Mouse (Mus musculus): ENCODE data around the gene St6gal1. TPM values are rescaled to one million over a fixed set of nuclear protein-coding genes. Genes with fewer than 3 reads are reported as not detected.
"Not testable (repeated sequence)": the region's sequence is repeated elsewhere in the genome, so short reads cannot be mapped to it uniquely, and the experiment has no call there.

The St6gal1 gene
- 5.7 TPM for polyA plus RNA-seq (2012; fragmentation: generic; extraction: Trizol)

- TF ChIP-seq MYOG (IDR thresholded peaks at IDR 0.05; ENCODE audit: control insufficient read depth in 1 of 3, insufficient read depth in 1 of 3, insufficient read length in 2 of 3, low read depth in 2 of 3) (peak in 1 of 3 experiments; percentile 14), POLR2AphosphoS2 (IDR thresholded peaks at IDR 0.05; ENCODE audit: insufficient read length, low read depth) (no peak)
- Histone ChIP-seq H3K79me2 (ENCODE audit: control insufficient read depth, insufficient read depth) (peaks cover 7% of the 10 kb centered on the region), H3K4me3 (peak within 1 kb of the TSS; percentile 62), H3K27me3 (ENCODE audit: control insufficient read depth, insufficient read depth, insufficient read length) (no peaks in the 10 kb centered on the region), H3K36me3 (ENCODE audit: control insufficient read depth, insufficient read depth) (no peaks in the 10 kb centered on the region), H3K4me2 (ENCODE audit: low read depth) (peak within 1 kb of the TSS; percentile 90), H3ac (ENCODE audit: control insufficient read depth, insufficient read length) (peak within 1 kb of the TSS; percentile 24)
These were observed at the start of gene St6gal1 for GRCm38 (mm10) chr16:23224671-23225068. TSS of gene St6gal1 (plus strand) at chr16:23224740.

DNA sequence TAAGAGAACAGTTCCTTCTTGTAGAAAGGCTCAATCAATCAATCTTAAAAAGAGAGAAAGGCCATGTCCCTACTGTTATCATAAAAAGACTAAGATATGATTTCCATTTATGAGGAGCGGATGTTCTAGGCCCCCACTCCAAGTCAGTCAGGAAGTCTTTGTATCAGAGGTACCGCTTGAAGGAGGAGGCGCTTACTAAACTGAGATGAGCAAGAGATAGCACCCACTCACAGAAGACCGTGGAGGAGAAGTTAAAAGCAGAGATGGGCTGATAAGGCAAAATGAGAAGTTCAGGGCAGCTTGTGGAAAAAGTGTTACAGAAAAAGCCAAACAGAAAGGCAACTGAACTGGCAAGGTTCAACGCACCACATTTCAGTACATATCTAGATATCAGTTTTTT is 49.7 kb upstream of the St6gal1 start:
- no peak overlapping the region for H3K4me3 ChIP-seq
- H3K79me2 ChIP-seq (ENCODE audit: control insufficient read depth, insufficient read depth) = no peaks in the 10 kb centered on the region
- H3K4me2 ChIP-seq (ENCODE audit: low read depth) = no peak overlapping the region
- H3ac ChIP-seq (ENCODE audit: control insufficient read depth, insufficient read length) = no peak overlapping the region
- TF ChIP-seq USF1 (IDR thresholded peaks at IDR 0.05; ENCODE audit: low read depth) (no peak), SRF (IDR thresholded peaks at IDR 0.05; ENCODE audit: control insufficient read depth, insufficient read length, low read depth) (no peak), E2F4 (IDR thresholded peaks at IDR 0.05; ENCODE audit: insufficient read depth) (no peak), REST (IDR thresholded peaks at IDR 0.05; ENCODE audit: insufficient read depth, insufficient read length) (no peak), CEBPB (IDR thresholded peaks at IDR 0.05; ENCODE audit: insufficient read depth, poor library complexity, severe bottlenecking) (no peak), MYOG (IDR thresholded peaks at IDR 0.05; ENCODE audit: control insufficient read depth in 1 of 3, insufficient read depth in 1 of 3, insufficient read length in 2 of 3, low read depth in 2 of 3) (no peak), MAX (IDR thresholded peaks at IDR 0.05; ENCODE audit: low read depth) (no peak), POLR2AphosphoS2 (IDR thresholded peaks at IDR 0.05; ENCODE audit: insufficient read length, low read depth) (no peak), TCF12 (IDR thresholded peaks at IDR 0.05; ENCODE audit: insufficient read depth, poor library complexity, severe bottlenecking) (no peak), TCF3 (IDR thresholded peaks at IDR 0.05; ENCODE audit: insufficient read length, low read depth) (no peak), POLR2A (IDR thresholded peaks at IDR 0.05; ENCODE audit: insufficient read length, low read depth) (no peak), MYOD1 (IDR thresholded peaks at IDR 0.05; ENCODE audit: control insufficient read depth in 1 of 3, insufficient read length in 2 of 3, low read depth in 2 of 3) (no peak)
- no peaks in the 10 kb centered on the region for H3K36me3 ChIP-seq (ENCODE audit: control insufficient read depth, insufficient read depth)
- H3K27me3 ChIP-seq (ENCODE audit: control insufficient read depth, insufficient read depth, insufficient read length) = peaks cover 6% of the 10 kb centered on the region

- Histone ChIP-seq H3K4me2 (ENCODE audit: low read depth) (no peak overlapping the region), H3K36me3 (ENCODE audit: control insufficient read depth, insufficient read depth) (no peaks in the 10 kb centered on the region), H3K79me2 (ENCODE audit: control insufficient read depth, insufficient read depth) (no peaks in the 10 kb centered on the region), H3ac (ENCODE audit: control insufficient read depth, insufficient read length) (no peak overlapping the region), H3K27me3 (ENCODE audit: control insufficient read depth, insufficient read depth, insufficient read length) (peaks cover 6% of the 10 kb centered on the region), H3K4me3 (no peak overlapping the region)
- TF ChIP-seq POLR2A (IDR thresholded peaks at IDR 0.05; ENCODE audit: insufficient read length, low read depth) (no peak), REST (IDR thresholded peaks at IDR 0.05; ENCODE audit: insufficient read depth, insufficient read length) (no peak), SRF (IDR thresholded peaks at IDR 0.05; ENCODE audit: control insufficient read depth, insufficient read length, low read depth) (no peak), E2F4 (IDR thresholded peaks at IDR 0.05; ENCODE audit: insufficient read depth) (no peak), USF1 (IDR thresholded peaks at IDR 0.05; ENCODE audit: low read depth) (no peak), TCF3 (IDR thresholded peaks at IDR 0.05; ENCODE audit: insufficient read length, low read depth) (no peak)
These were observed 48.6 kb upstream of the St6gal1 start for GRCm38 (mm10) chr16:23175956-23176355.

GRCm38 (mm10) chr16:23177856-23178255 is 46.7 kb upstream of the St6gal1 start:
- H3ac ChIP-seq (ENCODE audit: control insufficient read depth, insufficient read length) = no peak overlapping the region

DNA sequence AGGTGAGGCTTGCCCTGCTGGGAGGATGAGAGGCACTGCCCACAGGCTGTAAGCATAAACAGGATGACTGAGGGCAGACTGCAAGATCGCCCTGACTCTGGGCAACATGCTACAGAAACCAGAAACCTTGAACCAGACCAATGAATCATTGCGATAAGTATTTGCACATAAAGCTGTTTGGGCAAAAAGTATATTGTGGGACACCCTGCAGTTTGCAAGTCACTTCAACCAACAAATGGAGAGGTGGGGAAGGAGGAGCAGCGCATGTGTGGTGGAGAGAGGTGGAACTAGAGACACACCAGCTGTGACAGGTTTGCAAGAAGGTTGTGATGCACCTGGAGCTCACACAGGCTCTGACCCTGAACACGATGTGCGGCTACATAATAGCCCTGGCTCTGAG is 45.7 kb upstream of the St6gal1 start:
- Histone ChIP-seq H3K79me2 (ENCODE audit: control insufficient read depth, insufficient read depth) (no peaks in the 10 kb centered on the region), H3K4me2 (ENCODE audit: low read depth) (no peak overlapping the region), H3K27me3 (ENCODE audit: control insufficient read depth, insufficient read depth, insufficient read length) (peaks cover 11% of the 10 kb centered on the region), H3ac (ENCODE audit: control insufficient read depth, insufficient read length) (no peak overlapping the region), H3K36me3 (ENCODE audit: control insufficient read depth, insufficient read depth) (no peaks in the 10 kb centered on the region), H3K4me3 (no peak overlapping the region)
- TF ChIP-seq POLR2A (IDR thresholded peaks at IDR 0.05; ENCODE audit: insufficient read length, low read depth) (no peak), MYOD1 (IDR thresholded peaks at IDR 0.05; ENCODE audit: control insufficient read depth in 1 of 3, insufficient read length in 2 of 3, low read depth in 2 of 3) (no peak), TCF3 (IDR thresholded peaks at IDR 0.05; ENCODE audit: insufficient read length, low read depth) (no peak), MYOG (IDR thresholded peaks at IDR 0.05; ENCODE audit: control insufficient read depth in 1 of 3, insufficient read depth in 1 of 3, insufficient read length in 2 of 3, low read depth in 2 of 3) (no peak), POLR2AphosphoS2 (IDR thresholded peaks at IDR 0.05; ENCODE audit: insufficient read length, low read depth) (no peak), SRF (IDR thresholded peaks at IDR 0.05; ENCODE audit: control insufficient read depth, insufficient read length, low read depth) (no peak), E2F4 (IDR thresholded peaks at IDR 0.05; ENCODE audit: insufficient read depth) (no peak), REST (IDR thresholded peaks at IDR 0.05; ENCODE audit: insufficient read depth, insufficient read length) (no peak), USF1 (IDR thresholded peaks at IDR 0.05; ENCODE audit: low read depth) (no peak), CEBPB (IDR thresholded peaks at IDR 0.05; ENCODE audit: insufficient read depth, poor library complexity, severe bottlenecking) (no peak), MAX (IDR thresholded peaks at IDR 0.05; ENCODE audit: low read depth) (no peak), TCF12 (IDR thresholded peaks at IDR 0.05; ENCODE audit: insufficient read depth, poor library complexity, severe bottlenecking) (no peak)

More at GRCm38 (mm10) chr16:23177856-23178255, 46.7 kb upstream of the St6gal1 start:
- no peak for TF ChIP-seq TCF12 (IDR thresholded peaks at IDR 0.05; ENCODE audit: insufficient read depth, poor library complexity, severe bottlenecking)
- TF ChIP-seq TCF3 (IDR thresholded peaks at IDR 0.05; ENCODE audit: insufficient read length, low read depth) = no peak
- no peak for TF ChIP-seq REST (IDR thresholded peaks at IDR 0.05; ENCODE audit: insufficient read depth, insufficient read length)
- TF ChIP-seq MYOD1 (IDR thresholded peaks at IDR 0.05; ENCODE audit: control insufficient read depth in 1 of 3, insufficient read length in 2 of 3, low read depth in 2 of 3) = no peak
- no peak for TF ChIP-seq CEBPB (IDR thresholded peaks at IDR 0.05; ENCODE audit: insufficient read depth, poor library complexity, severe bottlenecking)
- TF ChIP-seq E2F4 (IDR thresholded peaks at IDR 0.05; ENCODE audit: insufficient read depth) = no peak
- TF ChIP-seq USF1 (IDR thresholded peaks at IDR 0.05; ENCODE audit: low read depth) = no peak
- no peak for TF ChIP-seq MAX (IDR thresholded peaks at IDR 0.05; ENCODE audit: low read depth)
- TF ChIP-seq POLR2AphosphoS2 (IDR thresholded peaks at IDR 0.05; ENCODE audit: insufficient read length, low read depth) = no peak
- no peak for TF ChIP-seq MYOG (IDR thresholded peaks at IDR 0.05; ENCODE audit: control insufficient read depth in 1 of 3, insufficient read depth in 1 of 3, insufficient read length in 2 of 3, low read depth in 2 of 3)
- TF ChIP-seq SRF (IDR thresholded peaks at IDR 0.05; ENCODE audit: control insufficient read depth, insufficient read length, low read depth) = no peak
- TF ChIP-seq POLR2A (IDR thresholded peaks at IDR 0.05; ENCODE audit: insufficient read length, low read depth) = no peak
- no peak overlapping the region for H3K4me3 ChIP-seq
- H3K36me3 ChIP-seq (ENCODE audit: control insufficient read depth, insufficient read depth) = no peaks in the 10 kb centered on the region
- H3K79me2 ChIP-seq (ENCODE audit: control insufficient read depth, insufficient read depth) = no peaks in the 10 kb centered on the region
- peaks cover 11% of the 10 kb centered on the region for H3K27me3 ChIP-seq (ENCODE audit: control insufficient read depth, insufficient read depth, insufficient read length)
- no peak overlapping the region for H3K4me2 ChIP-seq (ENCODE audit: low read depth)

GRCm38 (mm10) chr16:23179436-23179835 is 45.1 kb upstream of the St6gal1 start:
- not testable (repeated sequence) for H3K79me2 ChIP-seq (ENCODE audit: control insufficient read depth, insufficient read depth); H3K4me3 ChIP-seq; H3ac ChIP-seq (ENCODE audit: control insufficient read depth, insufficient read length); H3K4me2 ChIP-seq (ENCODE audit: low read depth); H3K36me3 ChIP-seq (ENCODE audit: control insufficient read depth, insufficient read depth)
- peaks cover 11% of the 10 kb centered on the region for H3K27me3 ChIP-seq (ENCODE audit: control insufficient read depth, insufficient read depth, insufficient read length)
